Mouse (Mus musculus): ENCODE measurements around the gene Asic2. TPM values are rescaled to one million over a fixed set of nuclear protein-coding genes. Genes with fewer than 3 reads are reported as not detected.

Asic2 gene
- polyA plus RNA-seq, 1 experiment from 2014 or later: not detected

DNA sequence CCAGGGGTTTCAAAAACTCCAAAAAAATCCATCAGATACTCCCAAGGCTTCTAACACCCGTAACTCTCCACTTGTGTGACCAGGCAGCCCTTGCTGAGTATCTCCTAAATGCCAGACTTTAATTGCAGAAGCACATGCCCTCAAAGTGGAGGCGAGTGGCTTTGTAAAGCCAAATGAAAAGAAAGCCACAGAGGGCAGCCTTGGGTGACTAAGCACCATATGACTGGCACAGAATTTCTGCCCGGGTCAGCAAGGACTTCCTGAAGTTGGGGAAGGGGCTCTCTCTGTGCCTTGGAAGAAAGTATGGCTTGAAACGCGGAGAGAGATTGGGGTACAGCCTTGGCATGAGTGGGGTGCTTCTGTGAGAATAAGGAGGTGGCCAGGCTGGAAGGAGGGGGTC, 28.8 kb upstream of the Asic2 start:
- Histone ChIP-seq H3K4me3 (replicated peaks) (no peak overlapping the region), H3K36me3 (no peaks in the 10 kb centered on the region), H3K27me3 (no peaks in the 10 kb centered on the region), H3K9me3 (replicated peaks) (no peaks in the 10 kb centered on the region), H3K4me2 (no peak overlapping the region), H3K27ac (no peak overlapping the region), H3K4me1 (replicated peaks) (no peaks in the 10 kb centered on the region), H3K9ac (no peak overlapping the region)
- 58% methylated on average over 5 of the region's 5 CpGs for WGBS (ENCODE audit: insufficient replicate concordance)
- ATAC-seq (ENCODE audit: low read depth) (no peak), DNase-seq (no peak)

DNA sequence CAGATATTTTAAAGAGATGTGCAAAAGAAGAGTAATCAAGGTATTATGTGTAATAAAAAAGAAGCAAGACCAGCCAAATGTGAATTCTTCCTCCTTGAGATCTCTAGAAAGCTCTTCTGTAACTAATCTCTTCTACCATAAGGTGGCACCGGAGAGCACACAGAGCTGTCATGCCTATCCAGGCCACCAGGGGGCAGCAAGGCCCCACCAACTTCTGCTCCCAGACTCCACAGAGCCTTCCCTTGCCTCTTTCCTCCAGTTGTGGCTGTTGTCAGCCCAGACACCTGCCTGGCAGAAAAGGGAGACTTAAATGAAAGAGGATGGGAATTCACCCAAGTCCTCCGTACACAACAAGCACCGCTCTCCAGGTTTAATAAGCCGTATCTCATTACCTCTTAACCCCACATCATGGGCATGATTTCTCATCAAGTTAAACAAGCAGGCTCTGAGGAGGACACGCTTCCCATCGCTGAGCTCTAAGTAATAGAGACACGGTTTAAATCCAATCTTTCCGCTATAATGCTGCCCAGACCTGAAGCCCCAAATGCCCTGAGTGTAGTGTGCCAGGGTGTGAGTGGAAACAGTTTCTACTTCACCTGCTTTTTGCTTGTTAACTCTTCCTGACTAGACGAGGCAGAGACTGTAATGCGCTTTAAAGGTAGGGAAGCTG, 28.1 kb upstream of the Asic2 start:
- ATAC-seq (ENCODE audit: low read depth): no peak
- no peak overlapping the region for H3K27ac ChIP-seq
- H3K4me3 ChIP-seq (replicated peaks): no peak overlapping the region
- 56% methylated on average over 10 of the region's 10 CpGs for WGBS (ENCODE audit: insufficient replicate concordance)
- H3K4me2 ChIP-seq: no peak overlapping the region
- H3K9ac ChIP-seq: no peak overlapping the region
- no peaks in the 10 kb centered on the region for H3K9me3 ChIP-seq (replicated peaks)
- H3K36me3 ChIP-seq: no peaks in the 10 kb centered on the region
- no peaks in the 10 kb centered on the region for H3K27me3 ChIP-seq
- no peaks in the 10 kb centered on the region for H3K4me1 ChIP-seq (replicated peaks)
- DNase-seq: peak; percentile 8

DNA sequence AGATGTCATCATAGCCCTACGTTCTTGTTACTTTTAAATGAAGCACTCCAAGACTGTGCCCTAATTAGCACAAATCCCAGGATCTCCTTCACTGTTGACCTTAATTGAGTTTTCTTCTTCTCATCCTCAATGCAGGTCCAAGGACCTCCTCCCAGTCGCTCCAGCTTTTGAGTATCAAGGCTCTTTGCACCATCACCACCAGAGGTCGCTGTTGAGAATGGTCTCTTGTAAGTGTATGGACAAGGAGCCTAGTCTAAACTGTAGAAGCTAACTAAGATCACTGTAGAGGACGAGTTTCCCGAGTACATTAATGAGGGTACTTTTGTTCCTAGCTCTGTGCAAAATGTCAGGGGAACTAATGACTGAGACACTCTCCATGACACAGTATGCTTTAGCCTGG, 14.9 kb upstream of the Asic2 start:
- Histone ChIP-seq H3K27me3 (peaks cover 3% of the 10 kb centered on the region; the same call in 1 of the 2 replicates), H3K9me3 (replicated peaks) (no peaks in the 10 kb centered on the region), H3K4me1 (replicated peaks) (no peaks in the 10 kb centered on the region), H3K9ac (no peak overlapping the region), H3K36me3 (no peaks in the 10 kb centered on the region), H3K27ac (no peak overlapping the region), H3K4me3 (replicated peaks) (no peak overlapping the region), H3K4me2 (no peak overlapping the region)
- no peak for ATAC-seq (ENCODE audit: low read depth)
- no peak for DNase-seq
- 27% methylated on average over 5 of the region's 5 CpGs for WGBS (ENCODE audit: insufficient replicate concordance)

DNA sequence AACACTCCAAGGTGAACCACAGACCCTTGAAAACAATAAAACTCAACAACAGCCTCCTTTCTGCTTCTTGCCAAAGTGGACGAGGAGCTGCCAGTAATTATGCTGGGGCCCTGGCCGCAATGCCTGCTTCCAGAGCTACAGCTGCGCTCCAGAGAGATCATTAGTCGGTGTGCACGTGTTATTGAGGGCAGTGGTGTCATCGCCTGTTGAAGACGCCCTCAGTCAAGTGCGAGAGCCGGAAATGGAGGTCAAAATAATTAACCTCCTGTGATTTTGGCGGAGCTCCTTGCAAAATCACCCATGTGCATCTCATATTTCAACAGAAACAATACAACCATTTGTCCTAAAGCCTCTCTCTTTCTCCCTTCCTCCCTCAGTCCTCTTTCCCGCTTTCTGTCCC, 13.9 kb upstream of the Asic2 start:
- DNase-seq (no peak), ATAC-seq (ENCODE audit: low read depth) (no peak)
- Histone ChIP-seq H3K27ac (no peak overlapping the region), H3K27me3 (peaks cover 3% of the 10 kb centered on the region; the same call in 1 of the 2 replicates), H3K9me3 (replicated peaks) (no peaks in the 10 kb centered on the region), H3K4me2 (no peak overlapping the region), H3K9ac (no peak overlapping the region), H3K4me3 (replicated peaks) (no peak overlapping the region), H3K4me1 (replicated peaks) (no peaks in the 10 kb centered on the region), H3K36me3 (no peaks in the 10 kb centered on the region)
- 60% methylated on average over 11 of the region's 11 CpGs for WGBS (ENCODE audit: insufficient replicate concordance)

GRCm38 (mm10) chr11:81974577-81974976, 6.3 kb upstream of the Asic2 start:
- Histone ChIP-seq H3K27me3 (peaks cover 4% of the 10 kb centered on the region; the same call in 1 of the 2 replicates), H3K4me1 (replicated peaks) (no peaks in the 10 kb centered on the region), H3K36me3 (no peaks in the 10 kb centered on the region), H3K4me3 (replicated peaks) (no peak overlapping the region), H3K9me3 (replicated peaks) (no peaks in the 10 kb centered on the region), H3K27ac (no peak overlapping the region), H3K9ac (no peak overlapping the region), H3K4me2 (no peak overlapping the region)
- ATAC-seq (ENCODE audit: low read depth) (no peak), DNase-seq (no peak)
- WGBS (ENCODE audit: insufficient replicate concordance): 43% methylated on average over 5 of the region's 5 CpGs

DNA sequence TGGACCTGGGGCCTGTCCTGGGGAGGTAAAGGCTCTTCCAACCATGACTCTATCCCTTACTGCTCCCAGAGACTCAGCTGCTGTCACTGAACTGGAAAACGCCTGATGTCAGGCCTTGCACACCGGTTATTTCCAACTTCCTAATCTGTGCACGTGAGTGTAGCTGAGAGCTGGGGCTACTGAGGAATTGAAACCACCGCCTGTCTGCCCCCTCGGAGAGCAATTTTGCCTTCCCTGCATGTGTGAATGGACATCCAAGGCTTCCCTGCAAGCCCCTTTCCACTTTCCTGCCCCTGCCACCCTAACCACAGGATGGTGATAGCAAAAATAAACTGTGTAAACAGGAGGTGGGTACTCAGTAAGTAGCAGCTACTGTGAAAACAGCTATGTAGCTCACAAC, 5.4 kb upstream of the Asic2 start:
- H3K4me1 ChIP-seq (replicated peaks): no peaks in the 10 kb centered on the region
- 26% methylated on average over 5 of the region's 5 CpGs for WGBS (ENCODE audit: insufficient replicate concordance)
- ATAC-seq (ENCODE audit: low read depth) (no peak), DNase-seq (no peak)
- H3K9me3 ChIP-seq (replicated peaks): no peaks in the 10 kb centered on the region
- no peaks in the 10 kb centered on the region for H3K36me3 ChIP-seq
- no peak overlapping the region for H3K4me3 ChIP-seq (replicated peaks)
- peaks cover 12% of the 10 kb centered on the region for H3K27me3 ChIP-seq
- H3K9ac ChIP-seq: no peak overlapping the region
- H3K4me2 ChIP-seq: no peak overlapping the region
- H3K27ac ChIP-seq: no peak overlapping the region

GRCm38 (mm10) chr11:81972044-81972443, 3.8 kb upstream of the Asic2 start:
- Histone ChIP-seq H3K27ac (no peak overlapping the region), H3K9me3 (replicated peaks) (no peaks in the 10 kb centered on the region), H3K27me3 (peaks cover 28% of the 10 kb centered on the region), H3K4me1 (replicated peaks) (no peaks in the 10 kb centered on the region), H3K9ac (no peak overlapping the region), H3K36me3 (no peaks in the 10 kb centered on the region), H3K4me3 (replicated peaks) (no peak overlapping the region), H3K4me2 (no peak overlapping the region)
- DNase-seq (no peak), ATAC-seq (ENCODE audit: low read depth) (no peak)
- 39% methylated on average over 3 of the region's 3 CpGs for WGBS (ENCODE audit: insufficient replicate concordance)

GRCm38 (mm10) chr11:81966626-81967289, 1.5 kb downstream of the Asic2 start:
- Histone ChIP-seq H3K36me3 (no peaks in the 10 kb centered on the region), H3K4me1 (replicated peaks) (no peaks in the 10 kb centered on the region), H3K27ac (no peak overlapping the region), H3K9ac (no peak overlapping the region), H3K27me3 (peaks cover 32% of the 10 kb centered on the region), H3K4me2 (no peak overlapping the region), H3K9me3 (replicated peaks) (no peaks in the 10 kb centered on the region), H3K4me3 (replicated peaks) (no peak overlapping the region)
- WGBS (ENCODE audit: insufficient replicate concordance): 17% methylated on average over 15 of the region's 15 CpGs
- ATAC-seq (ENCODE audit: low read depth): no peak
- DNase-seq: no peak

DNA sequence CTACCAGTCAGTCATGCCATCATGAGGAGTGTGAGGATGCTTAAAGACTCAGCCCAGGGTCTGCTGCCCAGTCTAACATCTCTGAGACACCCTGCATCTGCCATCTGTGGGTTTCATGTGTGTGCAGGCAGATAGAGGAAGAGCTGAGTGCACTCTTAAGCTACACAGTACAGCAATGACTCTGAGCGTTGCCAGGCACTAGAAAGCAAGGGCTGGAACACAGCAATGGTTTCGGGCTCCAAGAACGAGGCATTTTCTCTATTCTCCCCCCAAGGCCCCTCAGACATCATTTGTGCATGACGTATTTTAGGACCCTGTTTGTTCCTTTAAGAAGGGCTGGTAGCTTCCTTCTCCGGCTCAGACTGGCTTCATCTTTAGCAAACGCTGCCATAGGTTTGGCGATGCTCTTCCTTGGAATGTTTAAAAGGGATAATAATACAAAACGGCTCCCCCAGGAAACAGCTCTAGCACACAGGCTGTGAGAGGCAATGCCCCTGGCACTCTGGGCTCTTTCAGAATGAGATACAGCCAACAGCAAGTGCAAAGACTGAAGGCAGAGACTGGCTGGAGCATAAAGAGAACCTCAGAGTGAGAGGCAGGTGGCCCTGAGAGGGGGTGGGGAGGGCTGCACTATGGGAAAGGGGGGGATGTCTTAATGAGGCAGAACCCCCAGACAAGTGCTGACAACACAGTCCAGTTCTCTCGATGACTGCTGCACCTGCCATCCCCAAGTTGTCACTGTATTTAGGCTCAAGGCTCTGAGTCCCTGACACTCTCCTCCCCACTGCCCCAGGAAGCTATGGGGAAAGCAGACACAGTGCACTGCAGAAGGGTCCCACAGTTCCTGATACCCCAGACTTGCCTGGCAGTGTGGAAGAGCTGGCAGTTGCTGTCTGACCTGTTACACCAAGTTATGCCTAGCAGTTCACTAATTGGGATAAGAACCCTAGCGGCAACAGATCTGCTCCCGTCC, 2.3 kb downstream of the Asic2 start:
- ATAC-seq (ENCODE audit: low read depth): no peak
- Histone ChIP-seq H3K27ac (no peak overlapping the region), H3K4me2 (no peak overlapping the region), H3K4me3 (replicated peaks) (no peak overlapping the region), H3K36me3 (no peaks in the 10 kb centered on the region), H3K9me3 (replicated peaks) (no peaks in the 10 kb centered on the region), H3K27me3 (peaks cover 32% of the 10 kb centered on the region), H3K4me1 (replicated peaks) (no peaks in the 10 kb centered on the region), H3K9ac (no peak overlapping the region)
- no peak for DNase-seq
- WGBS (ENCODE audit: insufficient replicate concordance): 54% methylated on average over 11 of the region's 11 CpGs

DNA sequence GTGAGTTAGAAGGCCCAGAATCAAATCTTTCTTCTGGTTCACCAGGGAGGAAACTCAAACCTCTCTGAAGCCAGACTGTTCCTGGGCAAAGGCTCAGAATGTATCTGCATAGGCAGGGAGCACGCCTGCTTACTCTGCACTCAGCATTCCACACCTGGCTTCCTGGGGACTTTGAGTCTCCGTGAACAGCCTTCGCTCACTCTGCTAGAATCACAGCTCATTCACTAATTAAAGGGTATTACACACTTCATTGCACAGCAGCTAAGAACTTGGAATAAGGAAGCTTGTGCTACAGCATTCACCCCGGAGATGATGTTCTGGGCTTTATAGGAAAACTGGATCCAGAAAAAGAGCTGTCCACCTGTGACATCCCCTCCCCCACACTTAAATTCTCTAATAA, 3.7 kb downstream of the Asic2 start:
- H3K36me3 ChIP-seq: no peaks in the 10 kb centered on the region
- H3K4me2 ChIP-seq: no peak overlapping the region
- H3K27ac ChIP-seq: no peak overlapping the region
- no peaks in the 10 kb centered on the region for H3K9me3 ChIP-seq (replicated peaks)
- H3K4me1 ChIP-seq (replicated peaks): no peaks in the 10 kb centered on the region
- ATAC-seq (ENCODE audit: low read depth) (no peak), DNase-seq (no peak)
- no peak overlapping the region for H3K9ac ChIP-seq
- peaks cover 28% of the 10 kb centered on the region for H3K27me3 ChIP-seq
- H3K4me3 ChIP-seq (replicated peaks): no peak overlapping the region
- 64% methylated on average over 4 of the region's 4 CpGs for WGBS (ENCODE audit: insufficient replicate concordance)

DNA sequence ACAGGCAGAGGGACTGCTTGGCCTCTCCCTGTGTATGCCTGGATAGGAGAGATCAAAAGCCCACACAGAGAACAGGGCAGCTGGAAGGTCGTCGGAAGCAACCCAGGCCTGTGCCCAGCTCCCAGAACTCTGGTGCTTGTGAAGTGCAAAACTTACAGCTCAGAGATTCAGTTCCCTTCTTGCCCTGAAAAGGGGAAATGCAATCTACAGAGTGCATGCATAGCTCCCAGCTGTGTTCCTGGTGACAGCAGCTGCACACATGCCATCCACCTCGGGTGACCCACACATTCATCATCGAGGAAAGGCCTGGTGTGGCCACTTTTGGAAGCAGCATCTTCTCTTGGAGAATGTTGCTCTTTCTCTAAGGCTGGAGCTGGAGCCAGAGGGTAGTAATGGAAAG, 13.9 kb downstream of the Asic2 start:
- no peaks in the 10 kb centered on the region for H3K9me3 ChIP-seq (replicated peaks)
- H3K9ac ChIP-seq: no peak overlapping the region
- H3K4me1 ChIP-seq (replicated peaks): no peaks in the 10 kb centered on the region
- H3K4me3 ChIP-seq (replicated peaks): no peak overlapping the region
- no peaks in the 10 kb centered on the region for H3K27me3 ChIP-seq
- no peak overlapping the region for H3K27ac ChIP-seq
- H3K36me3 ChIP-seq: no peaks in the 10 kb centered on the region
- 44% methylated on average over 4 of the region's 4 CpGs for WGBS (ENCODE audit: insufficient replicate concordance)
- DNase-seq (no peak), ATAC-seq (ENCODE audit: low read depth) (no peak)
- H3K4me2 ChIP-seq: no peak overlapping the region

All from liver, embryonic 13.5 days (tissue).